Mouse (Mus musculus) heart, adult 2 months (tissue): ENCODE results near the gene Ttll7.

Experiments used
- CTCF ChIP-seq: fragments of 200-600 bp; IDR thresholded peaks from 2 replicates; pipeline ENCODE4 v1.8.1; 2022; ENCODE audit warnings: antibody characterized with exemption, mild to moderate bottlenecking, moderate library complexity
- EP300 ChIP-seq: fragments of 200-500 bp; IDR thresholded peaks from 2 replicates; pipeline ENCODE4 v1.6.1; 2011; ENCODE audit warnings: low read depth, low read length, control low read depth; ENCODE audit not compliant: insufficient read depth

DNA sequence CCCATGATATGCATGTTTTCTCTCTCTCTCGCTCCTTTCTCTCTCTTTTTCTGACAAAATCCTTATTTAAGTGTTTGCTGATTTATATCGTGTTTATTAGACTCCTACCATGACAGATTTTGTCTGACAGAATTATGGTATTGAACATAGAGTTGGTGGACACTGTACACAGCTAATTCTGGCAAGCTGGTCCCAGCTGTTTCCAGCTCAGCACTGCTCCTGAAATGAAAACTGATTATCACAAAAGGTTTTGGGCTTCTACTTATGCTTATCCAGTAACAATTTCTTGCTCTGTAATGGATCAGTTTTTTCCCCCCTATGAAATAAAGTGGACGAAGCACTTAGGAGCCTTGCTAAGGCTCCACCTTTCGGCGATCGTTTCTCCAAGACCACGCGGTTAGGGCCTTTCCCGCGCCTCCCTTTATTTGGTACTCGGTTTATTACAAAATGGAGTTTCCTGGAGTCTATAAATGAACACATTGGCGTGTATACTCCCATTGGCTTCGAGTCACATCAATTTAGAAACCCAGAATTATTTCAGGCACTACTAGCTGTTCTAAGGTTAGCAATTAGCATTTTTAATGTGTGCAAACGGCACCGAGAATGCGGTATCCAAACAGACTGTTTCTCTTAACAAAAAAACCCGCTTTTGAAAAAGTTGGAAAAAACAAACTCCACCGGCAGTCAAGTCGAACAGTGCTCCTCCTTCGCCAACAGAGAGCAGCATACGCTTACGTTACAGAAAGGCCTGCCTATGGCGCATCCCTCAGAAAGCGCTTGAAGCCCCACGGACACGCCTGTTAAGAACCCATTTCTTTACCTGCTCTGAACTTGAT, 141.9 kb downstream of the Ttll7 start:
- TF ChIP-seq EP300 = 0 out of 2 replicates have a peak, but pooled peaks have one; percentile 13
- TF ChIP-seq CTCF = peak; percentile 75
